Mouse (Mus musculus) liver, postnatal 0 days (tissue): ENCODE measurements around the gene Hoxc9. TPM values are rescaled to one million over a fixed set of nuclear protein-coding genes. Genes with fewer than 3 reads are reported as not detected.

ENCODE experiments used
- ATAC-seq: fragments of 200-750 bp; cut with Nextera tagmentation; 2 replicates; pipeline ENCODE4 v1.8.0; 2017; ENCODE audit warnings: mild to moderate bottlenecking, moderate library complexity
- DNase-seq: peaks from one replicate; pipeline ENCODE4 v3.0.0-alpha.2; 2016
- H3K27ac ChIP-seq: fragments of 300-500 bp; sonication (generic); 2 replicates; pipeline ENCODE4 v1.5.1; 2014; ENCODE audit warnings: antibody characterized with exemption, moderate library complexity, mild to moderate bottlenecking, low read depth
- H3K27me3 ChIP-seq: fragments of 300-500 bp; sonication (generic); 2 replicates; pipeline ENCODE4 v1.6.1; 2014; ENCODE audit warnings: low read length, control low read depth, mixed read lengths; ENCODE audit not compliant: insufficient read depth
- H3K36me3 ChIP-seq: fragments of 300-500 bp; sonication (generic); replicated peaks from 2 replicates; pipeline ENCODE4 v1.6.1; 2014; ENCODE audit warnings: mild to moderate bottlenecking, control low read depth, low read length, moderate library complexity, mixed read lengths; ENCODE audit not compliant: insufficient read depth
- H3K4me1 ChIP-seq: fragments of 300-500 bp; sonication (generic); 2 replicates; pipeline ENCODE4 v1.6.1; 2014; ENCODE audit warnings: antibody characterized with exemption, mild to moderate bottlenecking, control low read depth; ENCODE audit not compliant: insufficient read depth
- H3K4me2 ChIP-seq: fragments of 300-500 bp; sonication (generic); 2 replicates; pipeline ENCODE4 v1.6.1; 2014; ENCODE audit warnings: low read depth, mild to moderate bottlenecking, low read length, moderate library complexity, mixed read lengths
- H3K4me3 ChIP-seq: fragments of 300-500 bp; sonication (generic); 2 replicates; pipeline ENCODE4 v1.5.1; 2014; ENCODE audit warnings: low read depth, low read length
- H3K9ac ChIP-seq: fragments of 300-500 bp; sonication (generic); replicated peaks from 2 replicates; pipeline ENCODE4 v1.6.1; 2014; ENCODE audit warnings: mild to moderate bottlenecking, moderate library complexity
- H3K9me3 ChIP-seq: fragments of 300-500 bp; sonication (generic); 2 replicates; pipeline ENCODE4 v1.6.1; 2016; ENCODE audit warnings: mild to moderate bottlenecking, control low read depth, low read length, mixed read lengths
- CTCF ChIP-seq: sonication (generic); IDR thresholded peaks from 2 replicates; pipeline ENCODE4 v1.5.1; 2016; ENCODE audit warnings: antibody characterized with exemption, low read depth
- EP300 ChIP-seq: IDR thresholded peaks from 2 replicates; pipeline ENCODE4 v1.6.1; 2016; ENCODE audit warnings: antibody characterized with exemption, low read depth, mild to moderate bottlenecking
- WGBS: fragments of 180-500 bp; shearing (Covaris S2); extraction: QIAGEN DNeasy Blood & Tissue Kit; methylation state at CpG from one replicate; pipeline ENCODE4 v1.1.7; 2014; ENCODE audit not compliant: insufficient replicate concordance; 5-methylcytosine and 5-hydroxymethylcytosine counted together
- polyA plus RNA-seq: library from polyadenylated mRNA; unstranded; fragments of >200 nt; fragmentation: Nextera tagmentation; extraction: Ambion mirVana; gene quantifications from 2 replicates; pipeline ENCODE4 v1.2.1, GENCODE M21; 2015

Hoxc9 gene
- polyA plus RNA-seq, 1 experiment from 2014 or later: not detected

DNA sequence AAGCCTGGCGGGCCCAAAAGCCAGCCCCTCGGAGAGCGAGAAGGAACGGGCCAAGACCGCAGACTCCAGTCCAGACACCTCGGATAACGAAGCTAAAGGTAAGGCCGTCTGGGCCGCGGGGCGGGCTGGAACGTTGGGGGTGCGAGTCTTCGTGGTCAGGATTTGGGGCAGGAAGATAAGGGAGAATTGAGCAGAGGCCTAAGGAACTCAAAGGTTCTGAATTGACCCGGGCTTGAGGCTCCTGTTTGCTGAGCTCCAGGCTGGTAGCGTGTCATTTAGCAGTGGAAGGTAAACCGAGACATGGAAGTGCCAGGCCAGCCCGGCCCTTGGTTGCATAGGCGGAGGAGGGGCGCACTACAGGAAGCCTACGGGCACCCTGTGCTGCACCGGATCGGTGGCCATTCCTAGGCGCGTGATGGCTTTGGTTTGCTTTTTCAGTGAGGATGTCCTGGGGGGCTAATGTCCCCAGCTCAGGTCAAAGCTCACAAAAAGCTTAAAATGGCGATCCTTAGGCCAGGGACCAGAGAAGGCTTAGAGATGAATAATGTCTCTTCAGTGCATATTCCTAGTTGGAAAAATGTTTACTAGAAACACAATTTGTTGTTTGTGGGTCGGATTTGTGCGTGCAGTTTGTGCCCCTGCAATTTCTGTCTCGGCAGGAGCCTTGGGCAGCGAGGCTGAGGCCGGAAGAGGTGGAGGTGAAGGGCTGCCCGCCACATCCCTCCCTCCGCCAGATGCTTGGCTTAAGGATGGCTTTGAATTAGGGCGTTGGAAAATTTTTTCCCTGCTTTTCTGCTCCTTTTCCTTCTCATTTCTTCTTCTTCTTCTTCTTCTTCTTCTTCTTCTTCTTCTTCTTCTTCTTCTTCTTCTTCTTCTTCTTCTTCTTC, 8.5 kb upstream of the Hoxc9 start:
- Histone ChIP-seq H3K9ac (no peak overlapping the region), H3K4me3 (no peak overlapping the region), H3K4me1 (no peaks in the 10 kb centered on the region), H3K27ac (no peak overlapping the region), H3K4me2 (no peak overlapping the region), H3K27me3 (peaks cover 100% of the 10 kb centered on the region), H3K9me3 (no peaks in the 10 kb centered on the region), H3K36me3 (no peaks in the 10 kb centered on the region)
- ATAC-seq (no peak), DNase-seq (no peak)
- TF ChIP-seq EP300 (no peak), CTCF (no peak)
- 4% methylated on average over 34 of the region's 34 CpGs for WGBS

DNA sequence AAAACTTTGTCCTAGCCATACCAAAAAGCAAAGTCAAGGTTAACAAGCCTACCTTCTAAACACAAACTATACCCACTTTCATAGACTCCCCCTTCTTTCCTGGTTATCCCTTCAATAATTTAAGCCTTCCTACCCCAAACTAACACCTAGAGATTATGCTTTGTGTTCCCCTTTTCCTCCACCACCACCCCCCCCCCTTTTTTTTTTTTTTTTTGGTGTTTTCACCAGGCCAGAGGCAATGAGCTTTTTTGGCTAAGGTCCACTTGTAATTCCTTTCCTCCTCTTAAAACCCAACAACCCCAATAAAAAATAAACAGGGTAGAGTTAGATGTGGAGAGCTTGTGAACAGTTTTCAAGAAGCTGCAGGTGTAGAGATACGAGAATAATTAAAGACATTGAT, 6.9 kb upstream of the Hoxc9 start:
- Histone ChIP-seq H3K27me3 (peaks cover 100% of the 10 kb centered on the region), H3K27ac (no peak overlapping the region), H3K9me3 (no peaks in the 10 kb centered on the region), H3K4me1 (no peaks in the 10 kb centered on the region), H3K4me3 (no peak overlapping the region), H3K36me3 (no peaks in the 10 kb centered on the region), H3K9ac (no peak overlapping the region), H3K4me2 (no peak overlapping the region)
- WGBS: 45% methylated on average over 1 of the region's 1 CpGs
- TF ChIP-seq CTCF: no peak
- TF ChIP-seq EP300: no peak
- ATAC-seq (no peak), DNase-seq (no peak)

DNA sequence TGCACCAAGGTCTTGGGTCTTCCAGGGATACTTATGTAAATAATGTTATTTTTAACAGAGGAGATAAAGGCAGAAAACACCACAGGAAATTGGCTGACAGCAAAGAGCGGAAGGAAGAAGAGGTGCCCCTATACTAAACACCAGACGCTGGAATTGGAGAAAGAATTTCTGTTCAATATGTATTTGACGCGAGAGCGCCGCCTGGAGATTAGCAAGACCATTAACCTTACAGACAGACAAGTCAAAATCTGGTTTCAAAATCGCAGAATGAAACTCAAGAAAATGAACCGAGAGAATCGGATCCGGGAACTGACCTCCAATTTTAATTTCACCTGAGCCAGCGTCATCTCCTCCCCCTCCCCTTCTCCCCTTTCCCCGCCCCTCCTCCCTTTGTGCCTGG, 5.5 kb upstream of the Hoxc9 start:
- DNase-seq (no peak), ATAC-seq (no peak)
- Histone ChIP-seq H3K27ac (no peak overlapping the region), H3K9ac (no peak overlapping the region), H3K9me3 (no peaks in the 10 kb centered on the region), H3K4me1 (no peaks in the 10 kb centered on the region), H3K36me3 (no peaks in the 10 kb centered on the region), H3K4me3 (no peak overlapping the region), H3K4me2 (no peak overlapping the region), H3K27me3 (peaks cover 98% of the 10 kb centered on the region)
- WGBS: 2% methylated on average over 12 of the region's 12 CpGs
- peak; percentile 16; the same call in 1 of the 2 replicates for TF ChIP-seq CTCF
- no peak for TF ChIP-seq EP300

DNA sequence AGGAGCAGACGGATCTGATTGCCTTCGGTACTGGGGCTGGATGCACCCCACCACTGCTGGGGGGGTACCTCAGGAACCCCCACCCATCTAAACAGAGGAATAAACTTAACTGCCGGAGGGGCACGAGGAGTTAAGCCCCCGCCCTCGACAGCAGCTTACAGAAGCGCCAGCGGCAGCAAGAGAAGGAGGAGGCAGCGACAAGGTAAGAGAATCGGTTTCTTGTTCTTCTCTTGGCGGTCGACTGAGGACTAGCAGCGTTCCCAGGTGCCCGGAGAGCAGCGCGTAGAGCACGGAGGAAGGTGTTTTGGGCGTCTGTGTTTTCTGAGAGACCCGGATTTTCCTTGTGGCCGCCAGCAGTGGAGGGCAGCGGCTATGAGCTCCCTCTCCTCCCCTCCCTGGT, 4.0 kb upstream of the Hoxc9 start:
- H3K4me2 ChIP-seq: no peak overlapping the region
- no peak overlapping the region for H3K9ac ChIP-seq
- no peak overlapping the region for H3K27ac ChIP-seq
- H3K9me3 ChIP-seq: no peaks in the 10 kb centered on the region
- no peak overlapping the region for H3K4me3 ChIP-seq
- ATAC-seq (no peak), DNase-seq (no peak)
- no peak for TF ChIP-seq CTCF
- no peak for TF ChIP-seq EP300
- peaks cover 98% of the 10 kb centered on the region for H3K27me3 ChIP-seq
- 2% methylated on average over 21 of the region's 21 CpGs for WGBS
- H3K36me3 ChIP-seq: no peaks in the 10 kb centered on the region
- H3K4me1 ChIP-seq: peaks cover 5% of the 10 kb centered on the region

DNA sequence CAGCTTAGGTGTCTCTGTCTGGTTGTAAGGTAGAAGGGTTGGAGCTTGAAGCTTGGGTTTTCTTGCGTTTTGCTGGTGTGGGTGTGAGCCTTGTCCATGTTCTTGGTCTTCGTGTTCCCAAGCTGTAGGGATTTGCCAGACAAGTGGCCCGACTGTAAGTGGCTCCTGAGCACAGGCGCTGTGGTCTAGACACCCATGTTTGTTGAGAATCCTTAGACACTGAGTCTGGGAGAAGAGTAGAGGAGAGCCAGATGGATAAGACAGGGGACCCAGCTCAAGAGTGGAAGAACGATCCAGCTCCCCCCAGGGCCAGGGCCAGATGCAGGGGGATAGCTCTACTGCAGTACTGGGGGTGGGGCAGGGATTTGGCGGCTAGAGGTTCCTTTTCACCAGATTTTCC, 3.5 kb upstream of the Hoxc9 start:
- no peak overlapping the region for H3K27ac ChIP-seq
- 8% methylated on average over 6 of the region's 6 CpGs for WGBS
- no peaks in the 10 kb centered on the region for H3K36me3 ChIP-seq
- H3K27me3 ChIP-seq: peaks cover 98% of the 10 kb centered on the region
- H3K4me1 ChIP-seq: peaks cover 8% of the 10 kb centered on the region
- no peak overlapping the region for H3K9ac ChIP-seq
- TF ChIP-seq CTCF: no peak
- TF ChIP-seq EP300: no peak
- DNase-seq (no peak), ATAC-seq (no peak)
- no peak overlapping the region for H3K4me3 ChIP-seq
- no peaks in the 10 kb centered on the region for H3K9me3 ChIP-seq
- no peak overlapping the region for H3K4me2 ChIP-seq

DNA sequence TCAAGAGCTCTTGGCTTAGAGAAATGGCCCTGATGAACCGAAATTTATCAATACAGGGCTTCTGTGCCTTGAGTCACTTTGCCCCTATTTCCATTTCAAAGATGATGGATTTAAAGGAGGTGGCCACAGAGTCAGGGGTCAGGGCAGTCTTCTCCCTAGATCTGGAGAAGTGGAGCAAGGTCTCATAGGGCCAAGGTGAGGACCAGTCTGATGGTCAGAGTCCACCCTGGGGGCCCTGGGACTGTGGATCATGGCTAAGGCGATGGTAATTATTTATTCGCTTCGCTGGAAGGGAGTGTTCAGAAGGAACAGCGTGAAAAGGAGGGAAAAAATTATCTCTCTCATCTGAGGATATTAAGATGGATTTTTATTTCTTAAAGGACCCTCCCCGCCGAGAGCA, 1.2 kb upstream of the Hoxc9 start:
- Histone ChIP-seq H3K4me1 (peaks cover 8% of the 10 kb centered on the region), H3K9me3 (no peaks in the 10 kb centered on the region), H3K27ac (no peak overlapping the region), H3K4me2 (no peak overlapping the region), H3K9ac (no peak overlapping the region), H3K4me3 (no peak overlapping the region), H3K36me3 (no peaks in the 10 kb centered on the region), H3K27me3 (peaks cover 98% of the 10 kb centered on the region)
- no peak for DNase-seq
- TF ChIP-seq EP300 (no peak), CTCF (no peak)
- WGBS: 13% methylated on average over 7 of the region's 7 CpGs
- no peak for ATAC-seq
